Mouse (Mus musculus) frontal cortex, postnatal 25 days (tissue): Measurements from ENCODE around the gene Dusp28.
A peak's percentile ranks its signal among the peaks of the same experiment; 100 is the strongest.

Source experiments
- DNase-seq, 2 experiments: peaks; one replicate each; pipeline ENCODE4 v3.0.0; 2022; ENCODE audit warnings: low spot score in 2 of 2

The Dusp28 gene

GRCm38 (mm10) chr1:92907632-92908360, 1.0 kb downstream of the Dusp28 start:
- no peak for DNase-seq

- no peak for DNase-seq
These were observed 1.9 kb downstream of the Dusp28 start for GRCm38 (mm10) chr1:92908664-92909063.

GRCm38 (mm10) chr1:92909068-92909467, 2.3 kb downstream of the Dusp28 start:
- DNase-seq, result no peak

- DNase-seq, result peak; percentile 45 to 56
These were observed 3.6 kb downstream of the Dusp28 start, which contains the start of gene Rnpepl1 for GRCm38 (mm10) chr1:92910239-92910885. Rnpepl1 (plus strand) TSS chr1:92910783.

- peak; percentile 55 to 57 for DNase-seq
These were observed 4.3 kb downstream of the Dusp28 start for GRCm38 (mm10) chr1:92910925-92911720.

- DNase-seq, result no peak
These were observed 4.9 kb downstream of the Dusp28 start for GRCm38 (mm10) chr1:92911721-92912138.

- no peak for DNase-seq
These were observed 5.5 kb downstream of the Dusp28 start for GRCm38 (mm10) chr1:92912286-92912685.

- DNase-seq, result no peak
These were observed 7.5 kb downstream of the Dusp28 start for GRCm38 (mm10) chr1:92914239-92914638.

- no peak for DNase-seq
These were observed 8.2 kb downstream of the Dusp28 start for GRCm38 (mm10) chr1:92914993-92915392.

GRCm38 (mm10) chr1:92916725-92917124, 9.9 kb downstream of the Dusp28 start:
- no peak for DNase-seq

- no peak for DNase-seq
These were observed 12.4 kb downstream of the Dusp28 start for GRCm38 (mm10) chr1:92919151-92919550.

GRCm38 (mm10) chr1:92919775-92920174, 13.0 kb downstream of the Dusp28 start:
- DNase-seq, result no peak

- no peak for DNase-seq
These were observed 13.9 kb downstream of the Dusp28 start for GRCm38 (mm10) chr1:92920474-92921200.

GRCm38 (mm10) chr1:92921496-92921895, 14.7 kb downstream of the Dusp28 start:
- DNase-seq, result no peak

GRCm38 (mm10) chr1:92930171-92930706, 23.5 kb downstream of the Dusp28 start:
- DNase-seq, result no peak

- DNase-seq, result no peak
These were observed 26.8 kb downstream of the Dusp28 start for GRCm38 (mm10) chr1:92933611-92934010.

GRCm38 (mm10) chr1:92934182-92934827, 27.5 kb downstream of the Dusp28 start, which contains the start of gene Capn10:
Capn10 (plus strand) TSS chr1:92934376.
- peak; percentile 92 to 93 for DNase-seq

- no peak for DNase-seq
These were observed 28.5 kb downstream of the Dusp28 start for GRCm38 (mm10) chr1:92935054-92935962.

GRCm38 (mm10) chr1:92935977-92936376, 29.2 kb downstream of the Dusp28 start:
- no peak for DNase-seq

GRCm38 (mm10) chr1:92936467-92936866, 29.7 kb downstream of the Dusp28 start:
- DNase-seq, result no peak
